30 mouse cellular contexts compared by ENCODE assay signal in the genomic region with DNA sequence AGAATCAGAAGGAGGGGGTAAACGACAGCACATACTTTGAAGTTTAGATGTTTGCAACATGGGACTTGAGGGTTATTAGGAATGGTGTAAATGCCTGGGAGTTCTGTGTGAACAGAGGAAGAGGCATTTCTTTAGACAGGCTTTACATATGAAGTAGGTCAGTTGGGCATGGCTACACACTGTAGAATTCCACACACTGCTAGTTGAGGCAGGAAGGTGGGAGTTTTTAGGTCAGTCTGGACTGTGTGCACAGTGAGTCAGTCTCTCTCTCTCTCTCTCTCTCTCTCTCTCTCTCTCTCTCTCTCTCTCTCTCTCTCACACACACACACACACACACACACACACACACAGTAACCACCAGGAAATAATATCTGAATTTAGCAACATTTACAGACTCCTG. TPM values are rescaled to one million over a fixed set of nuclear protein-coding genes. Genes with fewer than 3 reads are reported as not detected.
"Had no signal": no experiment of that assay in that cellular context is flagged by ENCODE, and none has a peak within 500 bp of the region (broad histone marks: within the 10 kb centered on the region; RNA-seq: fewer than 3 reads in every experiment).

No protein-coding gene starts in this region.

- H3K4me3 ChIP-seq: gastrocnemius, adult 2 months; heart, embryonic 10.5 days; heart, embryonic 12.5 days; hindbrain, embryonic 13.5 days; hindbrain, embryonic 15.5 days; kidney, embryonic 15.5 days; limb, embryonic 13.5 days; limb, embryonic 15.5 days; liver, embryonic 13.5 days; liver, embryonic 15.5 days had no signal

- DNase-seq: gastrocnemius, adult 2 months; gastrocnemius, postnatal 10 days; gastrocnemius, postnatal 25 days; kidney, adult 11 months; kidney, adult 9 months; kidney, postnatal 36 days; layer of hippocampus, adult 9-11 months; layer of hippocampus, postnatal 36 days; liver, embryonic 13.5 days had no signal

- H3K27me3 ChIP-seq: heart, embryonic 12.5 days; hindbrain, embryonic 13.5 days; hindbrain, embryonic 15.5 days; kidney, embryonic 15.5 days; limb, embryonic 13.5 days; limb, embryonic 15.5 days; liver, embryonic 13.5 days; liver, embryonic 15.5 days had no signal

- H3K36me3 ChIP-seq: heart, embryonic 10.5 days; heart, embryonic 12.5 days; hindbrain, embryonic 13.5 days; hindbrain, embryonic 15.5 days; kidney, embryonic 15.5 days; limb, embryonic 13.5 days; limb, embryonic 15.5 days; liver, embryonic 13.5 days had no signal

- H3K9me3 ChIP-seq: heart, embryonic 10.5 days; heart, embryonic 12.5 days; hindbrain, embryonic 13.5 days; hindbrain, embryonic 15.5 days; kidney, embryonic 15.5 days; limb, embryonic 13.5 days; limb, embryonic 15.5 days; liver, embryonic 13.5 days; liver, embryonic 15.5 days had no signal

- H3K9ac ChIP-seq: heart, embryonic 12.5 days; hindbrain, embryonic 13.5 days; hindbrain, embryonic 15.5 days; kidney, embryonic 15.5 days; limb, embryonic 13.5 days; limb, embryonic 15.5 days; liver, embryonic 13.5 days; liver, embryonic 15.5 days had no signal

- H3K4me1 ChIP-seq: heart, embryonic 10.5 days; hindbrain, embryonic 13.5 days; hindbrain, embryonic 15.5 days; kidney, embryonic 15.5 days; limb, embryonic 13.5 days; limb, embryonic 15.5 days; liver, embryonic 13.5 days; liver, embryonic 15.5 days had no signal

- ATAC-seq: hindbrain, postnatal 0 days; intestine, embryonic 16.5 days had no signal

- H3K27ac ChIP-seq: gastrocnemius, adult 2 months; heart, embryonic 10.5 days; hindbrain, embryonic 13.5 days; hindbrain, embryonic 15.5 days; hindbrain, postnatal 0 days; kidney, embryonic 15.5 days; kidney, postnatal 0 days; limb, embryonic 13.5 days; limb, embryonic 15.5 days; liver, embryonic 13.5 days; liver, embryonic 15.5 days had no signal

- H3K4me2 ChIP-seq: heart, embryonic 12.5 days; hindbrain, embryonic 13.5 days; hindbrain, embryonic 15.5 days; kidney, embryonic 15.5 days; limb, embryonic 13.5 days; limb, embryonic 15.5 days; liver, embryonic 13.5 days; liver, embryonic 15.5 days had no signal

RNA-seq across cellular contexts. Expression of a gene that starts 31.2 kb away (rescaled TPM):
- total RNA-seq: gastrocnemius, adult 2 months; gastrocnemius, postnatal 25 days; granulocyte monocyte progenitor cell, adult 5-6 weeks; hematopoietic stem cell, adult 5-6 weeks; hindbrain, postnatal 0 days; layer of hippocampus, adult 18-20 months; layer of hippocampus, adult 8-10 months; layer of hippocampus, postnatal 14 days; layer of hippocampus, postnatal 36 days; left cerebral cortex, adult 18-20 months; left cerebral cortex, adult 8-10 months; left cerebral cortex, postnatal 25 days had no signal
- polyA plus RNA-seq: hindbrain, embryonic 11.5 days; intestine, embryonic 14.5 days; limb, embryonic 13.5 days had no signal
